Mouse (Mus musculus) activated CD4-positive, CD25-positive, alpha-beta regulatory T cell, adult 9 weeks (primary cell): ENCODE data around the gene Igdcc3. TPM values are rescaled to one million over a fixed set of nuclear protein-coding genes. Genes with fewer than 3 reads are reported as not detected.

Experiments
- polyA plus RNA-seq: library from polyadenylated mRNA; unstranded; fragments of 100-300 nt; shearing (Covaris generic); gene quantifications from one replicate; pipeline ENCODE4 v1.2.1, GENCODE M21; 2017

The Igdcc3 gene
- polyA plus RNA-seq, result not detected

DNA sequence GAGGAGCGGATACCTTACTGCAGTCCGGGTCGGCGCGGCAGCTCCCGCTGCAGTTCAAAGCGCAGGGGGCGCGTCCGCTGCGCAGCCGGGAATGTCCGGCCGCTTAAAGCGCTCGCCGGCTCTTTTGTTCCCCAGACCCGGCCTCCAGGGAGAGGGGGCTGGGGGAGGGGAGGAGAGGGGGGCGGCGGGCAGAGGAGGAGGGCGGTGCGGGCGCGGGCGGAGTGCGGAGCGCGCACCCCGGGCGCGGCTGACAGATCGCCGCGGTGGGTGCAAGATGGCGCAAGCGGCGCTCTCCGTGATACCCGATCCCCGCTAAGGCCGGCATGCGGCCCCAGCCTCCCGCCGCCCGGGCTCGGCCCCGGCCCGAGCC is at the start of gene Igdcc3:
Gene Igdcc3, plus strand, starts transcription at position 254 of the 370 bp plus-strand sequence.

GRCm38 (mm10) chr9:65100991-65101685 is 39.9 kb upstream of the Igdcc3 start, which contains the start of gene Igdcc4:
TSS of gene Igdcc4 (plus strand) at chr9:65101486.

DNA sequence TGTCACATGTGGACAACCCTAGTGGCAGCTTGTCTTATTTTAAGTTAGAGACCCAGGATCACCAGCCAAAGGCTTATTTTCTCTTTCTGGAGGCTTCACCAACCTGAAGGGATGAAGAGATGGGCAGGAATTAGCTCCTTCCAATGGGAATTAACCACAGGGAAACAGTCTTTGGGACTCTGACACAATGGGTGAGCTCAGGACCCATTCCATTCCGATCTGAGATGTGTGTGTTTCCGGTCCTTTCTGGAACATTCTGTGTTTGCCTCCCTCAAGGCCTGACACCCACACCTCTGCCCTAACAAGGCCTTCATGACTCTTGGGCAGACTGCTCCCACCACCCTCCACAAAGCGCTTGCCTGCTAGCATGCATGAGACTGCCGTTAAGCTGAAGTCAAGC is 54.1 kb downstream of the Igdcc3 start, which contains the start of gene Parp16:
Gene Parp16, plus strand, starts transcription at position 301 of the 400 bp plus-strand sequence.

Other genes starting within 250 kb of the Igdcc3 start
- 0.05 TPM for gene Slc24a1, start 189.6 kb upstream of the Igdcc3 start, polyA plus RNA-seq
- gene Ints14, start 180.3 kb upstream of the Igdcc3 start, polyA plus RNA-seq, result 48.8 TPM
- 183 TPM for gene Hacd3, start 119.5 kb upstream of the Igdcc3 start, polyA plus RNA-seq
- 47.5 TPM for gene Dpp8, start 108.8 kb upstream of the Igdcc3 start, polyA plus RNA-seq
- not detected for gene Igdcc4, start 39.7 kb upstream of the Igdcc3 start, polyA plus RNA-seq
- 7.2 TPM for gene Parp16, start 54.2 kb downstream of the Igdcc3 start, polyA plus RNA-seq
- gene Cilp, start 124.0 kb downstream of the Igdcc3 start, polyA plus RNA-seq, result not detected
- 50.9 TPM for gene Clpx, start 153.1 kb downstream of the Igdcc3 start, polyA plus RNA-seq
- 3.6 TPM for gene Pdcd7, start 204.9 kb downstream of the Igdcc3 start, polyA plus RNA-seq
- gene Ubap1l, start 219.9 kb downstream of the Igdcc3 start, polyA plus RNA-seq, result not detected